In genomic region chr4:81763311-81764025, GRCm38 (mm10) we compare ENCODE assay signal across 8 mouse cellular contexts.
DNase-seq lines count a peak whose midpoint lies in the region; ATAC-seq and TF ChIP-seq lines count a peak whose summit lies in the region.

No protein-coding gene starts in this region.

- TF ChIP-seq EP300 in heart, postnatal 0 days (IDR thresholded peaks at IDR 0.05; ENCODE audit: low read depth), result no peak

- 53% methylated on average over 10 of the region's 10 CpGs for WGBS in heart, postnatal 0 days
- WGBS in midbrain, embryonic 11.5 days, result 43% methylated on average over 10 of the region's 10 CpGs

- no peaks in the 10 kb centered on the region for H3K36me3 ChIP-seq in heart, postnatal 0 days (replicated peaks; ENCODE audit: control insufficient read depth, insufficient read depth, low read length)
- no peaks in the 10 kb centered on the region for H3K36me3 ChIP-seq in midbrain, embryonic 11.5 days (ENCODE audit: control insufficient read depth, insufficient read depth, low read length)

- H3K9me3 ChIP-seq in heart, postnatal 0 days (replicated peaks; ENCODE audit: control insufficient read depth, low read length), result no peaks in the 10 kb centered on the region
- no peaks in the 10 kb centered on the region for H3K9me3 ChIP-seq in midbrain, embryonic 11.5 days (ENCODE audit: control insufficient read depth, low read length)

- ATAC-seq in heart, postnatal 0 days (ENCODE audit: insufficient read depth, low read depth), result no peak
- no peak for ATAC-seq in midbrain, embryonic 11.5 days (ENCODE audit: low FRiP score)

- peaks cover 11% of the 10 kb centered on the region; the same call in 1 of the 2 replicates for H3K4me1 ChIP-seq in heart, postnatal 0 days (ENCODE audit: control insufficient read depth, insufficient read depth)
- H3K4me1 ChIP-seq in midbrain, embryonic 11.5 days (ENCODE audit: control insufficient read depth, insufficient read depth, low read length), result peaks cover 22% of the 10 kb centered on the region

- H3K9ac ChIP-seq in heart, postnatal 0 days (replicated peaks; ENCODE audit: low read depth, low read length), result 0 out of 2 replicates have a peak overlapping the region, but pooled peaks have one; percentile 6
- H3K9ac ChIP-seq in midbrain, embryonic 11.5 days (ENCODE audit: low read length), result no peak overlapping the region

- no peaks in the 10 kb centered on the region for H3K27me3 ChIP-seq in heart, postnatal 0 days (ENCODE audit: control insufficient read depth, insufficient read depth, low read length)
- H3K27me3 ChIP-seq in midbrain, embryonic 11.5 days (ENCODE audit: control insufficient read depth, insufficient read depth, low read length), result no peaks in the 10 kb centered on the region

- no peak for DNase-seq in gastrocnemius, adult 2 months
- DNase-seq in gastrocnemius, adult 18-20 months (ENCODE audit: low spot score), result no peak
- DNase-seq in brain, embryonic 14.5 days (ENCODE audit: low read depth), result peak; percentile 61
- DNase-seq in heart, postnatal 0 days (ENCODE audit: low spot score), result no peak
- peak; percentile 82 for DNase-seq in midbrain, embryonic 11.5 days (ENCODE audit: low spot score, missing footprints)
- no peak for DNase-seq in adrenal gland, adult 18-20 months (ENCODE audit: low spot score in 2 of 2)
- DNase-seq in left cerebral cortex, adult 9 months (ENCODE audit: low spot score in 2 of 2), result no peak
- no peak for DNase-seq in spleen, postnatal 14 days (ENCODE audit: low spot score in 2 of 2)

- H3K27ac ChIP-seq in gastrocnemius, adult 2 months, result peak overlapping the region; percentile 70
- H3K27ac ChIP-seq in heart, postnatal 0 days (ENCODE audit: low read depth), result peak overlapping the region; percentile 36; the same call in 1 of the 2 replicates
- no peak overlapping the region for H3K27ac ChIP-seq in midbrain, embryonic 11.5 days (ENCODE audit: low read depth, low read length)

- no peak for TF ChIP-seq POLR2A in brain, embryonic 14.5 days (IDR thresholded peaks at IDR 0.05; ENCODE audit: borderline replicate concordance, extremely low read depth, insufficient read depth, insufficient read length, poor library complexity, severe bottlenecking)

- H3K4me2 ChIP-seq in heart, postnatal 0 days (ENCODE audit: low read depth, low read length), result peak overlapping the region; percentile 37; the same call in 1 of the 2 replicates
- no peak overlapping the region for H3K4me2 ChIP-seq in midbrain, embryonic 11.5 days

- no peak for TF ChIP-seq CTCF in gastrocnemius, adult 2 months (IDR thresholded peaks at IDR 0.05)
- no peak for TF ChIP-seq CTCF in brain, embryonic 14.5 days (IDR thresholded peaks at IDR 0.05; ENCODE audit: borderline replicate concordance, extremely low read depth, insufficient read depth, insufficient read length)
- no peak for TF ChIP-seq CTCF in heart, postnatal 0 days (IDR thresholded peaks at IDR 0.05; ENCODE audit: low read depth)

- no peak overlapping the region for H3K4me3 ChIP-seq in gastrocnemius, adult 2 months
- no peak overlapping the region for H3K4me3 ChIP-seq in heart, postnatal 0 days (ENCODE audit: low read depth, low read length)
- H3K4me3 ChIP-seq in midbrain, embryonic 11.5 days (ENCODE audit: low read depth, low read length), result no peak overlapping the region

- intact Hi-C loops in gastrocnemius, adult 2 months (cut with DNase I), result no loop called here

Comparison
In these comparisons a context has a peak if more than half of its experiments do, and no peak if none do; other contexts are left out.
1. DNase-seq: peak in brain, embryonic 14.5 days (single experiment) and midbrain, embryonic 11.5 days (single experiment); none in gastrocnemius, adult 2 months (single experiment), gastrocnemius, adult 18-20 months (single experiment), heart, postnatal 0 days (single experiment), adrenal gland, adult 18-20 months (0 of 2), left cerebral cortex, adult 9 months (0 of 2) and spleen, postnatal 14 days (0 of 2).